Mouse (Mus musculus): ENCODE results near the gene Hspb6.

Hspb6 gene

GRCm38 (mm10) chr7:30551445-30552101 lies 405 bp upstream of the Hspb6 start:
- DNase-seq (ENCODE audit: extremely low spot score, low read depth, low spot score) = no peak

- no peak for DNase-seq (ENCODE audit: extremely low spot score, low read depth, low spot score)
Observed at GRCm38 (mm10) chr7:30553021-30553589, 1.1 kb downstream of the Hspb6 start.

GRCm38 (mm10) chr7:30553810-30554584 lies 2.0 kb downstream of the Hspb6 start:
- DNase-seq (ENCODE audit: extremely low spot score, low read depth, low spot score) = no peak

- DNase-seq (ENCODE audit: extremely low spot score, low read depth, low spot score) = no peak
Observed at GRCm38 (mm10) chr7:30556894-30557536, 5.0 kb downstream of the Hspb6 start.

- DNase-seq (ENCODE audit: extremely low spot score, low read depth, low spot score) = no peak
Observed at GRCm38 (mm10) chr7:30557901-30558514, 6.0 kb downstream of the Hspb6 start.

GRCm38 (mm10) chr7:30558656-30559442 lies 6.9 kb downstream of the Hspb6 start:
- DNase-seq (ENCODE audit: extremely low spot score, low read depth, low spot score) = no peak

GRCm38 (mm10) chr7:30559443-30559954 lies 7.5 kb downstream of the Hspb6 start, which contains the start of gene Lin37:
Gene Lin37, minus strand, starts transcription at chr7:30559838.
- DNase-seq (ENCODE audit: extremely low spot score, low read depth, low spot score) = peak; percentile 86

- no peak for DNase-seq (ENCODE audit: extremely low spot score, low read depth, low spot score)
Observed at GRCm38 (mm10) chr7:30560296-30560695, 8.3 kb downstream of the Hspb6 start.

GRCm38 (mm10) chr7:30562526-30563116 lies 10.6 kb downstream of the Hspb6 start:
- DNase-seq (ENCODE audit: extremely low spot score, low read depth, low spot score) = no peak

GRCm38 (mm10) chr7:30563117-30563905 lies 11.3 kb downstream of the Hspb6 start, which contains the start of the genes U2af1l4, Gm49396 and Psenen:
Gene U2af1l4, plus strand, starts transcription at chr7:30563301.
Gene Gm49396, plus strand, starts transcription at chr7:30563344.
Gene Psenen, minus strand, starts transcription at chr7:30563627.
- DNase-seq (ENCODE audit: extremely low spot score, low read depth, low spot score) = peak; percentile 93

GRCm38 (mm10) chr7:30563906-30564280 lies 11.9 kb downstream of the Hspb6 start:
- DNase-seq (ENCODE audit: extremely low spot score, low read depth, low spot score) = no peak

- DNase-seq (ENCODE audit: extremely low spot score, low read depth, low spot score) = no peak
Observed at GRCm38 (mm10) chr7:30564970-30565571, 13.1 kb downstream of the Hspb6 start, which contains the start of gene Igflr1. Gene Igflr1, plus strand, starts transcription at chr7:30565427.

GRCm38 (mm10) chr7:30566033-30566432 lies 14.1 kb downstream of the Hspb6 start:
- no peak for DNase-seq (ENCODE audit: extremely low spot score, low read depth, low spot score)

GRCm38 (mm10) chr7:30567555-30567954 lies 15.6 kb downstream of the Hspb6 start:
- DNase-seq (ENCODE audit: extremely low spot score, low read depth, low spot score) = no peak

- DNase-seq (ENCODE audit: extremely low spot score, low read depth, low spot score) = no peak
Observed at GRCm38 (mm10) chr7:30572389-30572788, 20.4 kb downstream of the Hspb6 start.

- DNase-seq (ENCODE audit: extremely low spot score, low read depth, low spot score) = no peak
Observed at GRCm38 (mm10) chr7:30572969-30573368, 21.0 kb downstream of the Hspb6 start.

- no peak for DNase-seq (ENCODE audit: extremely low spot score, low read depth, low spot score)
Observed at GRCm38 (mm10) chr7:30579950-30580349, 28.0 kb downstream of the Hspb6 start.

GRCm38 (mm10) chr7:30581547-30581946 lies 29.6 kb downstream of the Hspb6 start:
- no peak for DNase-seq (ENCODE audit: extremely low spot score, low read depth, low spot score)

Data from hindlimb bud, embryonic 11.5 days (tissue).